Mouse (Mus musculus) common myeloid progenitor, adult 5-6 weeks (primary cell): ENCODE results near the gene Tomm40. TPM values are rescaled to one million over a fixed set of nuclear protein-coding genes. Genes with fewer than 3 reads are reported as not detected.

ENCODE experiments used
- ATAC-seq: replicated peaks from 2 replicates; pipeline ENCODE4 v1.8.0; 2016; ENCODE audit warnings: low read depth, mild to moderate bottlenecking, moderate TSS enrichment, inconsistent platforms; ENCODE audit not compliant: poor library complexity, severe bottlenecking
- total RNA-seq: library from RNA; stranded (forward); fragments of 200-1000, 187-1606 nt; gene quantifications from 2 replicates; pipeline ENCODE4 v1.2.3, GENCODE M21; 2017

The Tomm40 gene
- total RNA-seq, 1 experiment from 2014 or later = 40.1 TPM

DNA sequence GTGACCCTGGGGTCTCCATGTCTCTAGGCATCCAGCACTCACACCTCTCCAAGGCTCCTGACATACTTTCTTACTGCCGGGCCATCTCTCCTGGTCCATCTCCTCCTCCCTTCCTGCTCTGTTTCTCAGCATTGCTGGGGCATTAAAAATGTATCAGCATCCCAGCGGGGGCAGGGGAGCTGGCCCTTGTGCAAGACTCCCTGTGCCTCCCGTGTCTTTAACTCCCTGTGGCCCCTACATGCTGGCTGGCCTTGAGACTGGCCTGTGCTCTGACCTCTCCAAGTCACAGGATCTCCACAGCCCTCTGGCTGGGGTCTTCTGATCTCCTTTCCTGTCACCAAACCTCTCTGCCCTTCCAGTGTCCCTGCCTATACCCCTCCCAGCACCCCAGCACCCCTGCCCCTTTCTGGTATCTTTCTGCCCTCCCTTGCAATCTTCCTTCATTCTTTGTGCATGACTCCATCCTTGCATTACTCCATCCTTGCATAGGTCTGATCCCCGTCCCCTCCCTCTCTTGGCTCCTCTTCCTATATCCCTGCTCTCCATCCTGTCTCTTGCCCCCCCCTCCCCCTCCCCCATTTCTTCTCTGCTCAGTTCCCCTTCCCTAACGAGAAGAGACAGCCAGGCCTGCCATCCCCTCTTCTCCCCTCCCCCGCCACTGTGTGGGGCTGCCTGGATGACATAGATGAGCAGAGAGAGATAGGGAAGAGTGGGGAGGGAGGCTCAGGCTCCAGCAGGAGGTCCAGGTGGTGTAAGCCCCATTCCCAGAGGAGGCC lies 31.4 kb upstream of the Tomm40 start:
- no peak for ATAC-seq

DNA sequence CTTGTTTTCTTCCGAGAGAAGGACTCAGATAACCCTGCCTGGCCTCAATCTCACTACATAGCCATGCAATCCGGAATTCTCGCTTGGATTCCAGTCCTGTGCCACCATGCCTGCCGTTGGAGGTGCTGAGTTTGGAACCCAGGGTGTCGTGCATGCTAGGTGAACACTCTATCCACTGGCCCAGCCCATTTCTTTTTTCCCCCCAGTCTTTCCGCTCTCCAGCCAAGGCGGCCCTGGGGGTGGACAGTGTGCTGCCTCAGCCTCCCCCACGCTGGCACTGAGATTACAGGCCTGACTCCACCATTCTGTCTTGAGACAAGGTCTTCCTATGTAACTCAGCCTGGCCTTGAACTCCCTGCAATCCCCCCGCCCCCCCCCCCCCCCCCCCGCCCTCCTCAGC lies 30.7 kb upstream of the Tomm40 start:
- ATAC-seq = no peak

- ATAC-seq = peak; percentile 60
Measured at GRCm38 (mm10) chr7:19744590-19745385, 29.6 kb upstream of the Tomm40 start.

DNA sequence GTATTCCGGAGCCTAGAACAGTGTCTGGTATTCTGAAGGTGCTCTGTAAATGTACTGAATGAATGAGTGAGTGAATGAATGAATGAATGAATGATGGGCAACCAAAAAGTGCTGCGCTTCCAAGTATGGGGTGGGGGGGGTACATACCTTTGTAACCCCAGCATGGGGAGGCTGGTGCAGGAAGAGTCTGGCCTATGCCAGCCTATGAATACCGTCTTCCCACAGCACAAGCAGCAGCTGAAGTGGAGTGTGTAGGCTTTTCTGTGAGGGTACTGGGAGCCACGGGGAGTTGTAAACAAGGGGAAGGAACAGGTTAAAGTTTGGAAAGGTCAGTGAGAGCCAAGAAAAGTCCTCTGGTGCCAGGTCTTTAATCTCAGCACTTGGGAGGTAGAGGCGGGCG lies 28.6 kb upstream of the Tomm40 start:
- ATAC-seq = no peak

DNA sequence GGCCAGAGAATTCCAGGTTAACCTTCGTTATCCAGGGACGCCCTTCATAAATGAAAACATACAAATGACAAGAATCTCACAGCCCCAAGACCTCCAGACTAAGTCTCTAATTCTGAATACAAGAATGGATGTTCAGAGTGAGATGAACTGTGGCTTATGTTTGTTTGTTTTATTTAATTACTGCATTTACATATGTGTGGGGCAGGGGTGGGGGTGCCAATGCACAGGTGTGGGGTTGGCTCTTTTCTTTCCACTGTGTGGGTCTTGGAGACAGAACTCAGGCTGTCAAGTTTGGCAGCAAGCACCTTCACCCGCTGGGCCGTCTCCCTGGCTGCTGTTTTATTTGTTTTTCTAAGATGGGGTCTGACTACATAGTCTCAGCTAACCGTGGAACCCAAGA lies 27.2 kb upstream of the Tomm40 start:
- ATAC-seq = no peak

- ATAC-seq = no peak
Measured at GRCm38 (mm10) chr7:19741329-19742031, 26.2 kb upstream of the Tomm40 start.

DNA sequence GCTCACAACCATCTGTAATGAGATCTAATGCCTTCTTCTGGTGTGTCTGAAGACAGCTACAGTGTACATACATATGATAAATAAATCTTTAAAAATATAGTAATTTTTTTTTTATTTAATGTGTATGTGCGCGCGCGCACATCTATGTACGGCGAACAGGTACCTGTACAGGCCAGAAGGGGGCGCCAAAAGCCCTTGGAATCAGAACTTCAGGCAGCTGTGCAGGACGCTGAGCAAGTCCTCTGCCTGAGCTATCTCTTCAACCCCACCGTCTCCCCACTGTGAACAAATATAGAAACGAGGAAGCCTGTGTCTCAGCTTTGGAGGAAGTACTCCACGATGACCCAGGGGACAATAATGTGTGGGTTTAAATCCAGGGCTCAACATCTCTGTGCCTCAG lies 25.0 kb upstream of the Tomm40 start:
- ATAC-seq = no peak

DNA sequence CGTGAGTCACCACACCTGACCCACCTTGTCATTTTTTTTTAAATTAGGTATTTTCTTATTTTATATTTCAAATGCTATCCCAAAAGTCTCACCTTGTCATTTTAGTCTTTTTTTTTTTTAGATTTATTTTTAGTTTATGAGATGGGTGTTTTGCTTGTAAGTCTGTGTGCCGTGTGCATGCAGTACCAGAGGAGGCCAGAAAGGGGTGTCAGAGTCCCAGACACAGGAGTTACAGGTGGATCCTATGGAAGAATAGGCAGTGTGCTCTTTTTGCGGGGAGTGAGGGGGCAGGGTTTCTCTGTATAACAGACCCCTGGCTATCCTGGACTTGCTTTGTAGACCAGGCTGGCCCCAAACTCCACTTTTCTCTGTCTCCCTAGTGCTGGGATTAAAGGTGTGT lies 23.5 kb upstream of the Tomm40 start:
- ATAC-seq = no peak

DNA sequence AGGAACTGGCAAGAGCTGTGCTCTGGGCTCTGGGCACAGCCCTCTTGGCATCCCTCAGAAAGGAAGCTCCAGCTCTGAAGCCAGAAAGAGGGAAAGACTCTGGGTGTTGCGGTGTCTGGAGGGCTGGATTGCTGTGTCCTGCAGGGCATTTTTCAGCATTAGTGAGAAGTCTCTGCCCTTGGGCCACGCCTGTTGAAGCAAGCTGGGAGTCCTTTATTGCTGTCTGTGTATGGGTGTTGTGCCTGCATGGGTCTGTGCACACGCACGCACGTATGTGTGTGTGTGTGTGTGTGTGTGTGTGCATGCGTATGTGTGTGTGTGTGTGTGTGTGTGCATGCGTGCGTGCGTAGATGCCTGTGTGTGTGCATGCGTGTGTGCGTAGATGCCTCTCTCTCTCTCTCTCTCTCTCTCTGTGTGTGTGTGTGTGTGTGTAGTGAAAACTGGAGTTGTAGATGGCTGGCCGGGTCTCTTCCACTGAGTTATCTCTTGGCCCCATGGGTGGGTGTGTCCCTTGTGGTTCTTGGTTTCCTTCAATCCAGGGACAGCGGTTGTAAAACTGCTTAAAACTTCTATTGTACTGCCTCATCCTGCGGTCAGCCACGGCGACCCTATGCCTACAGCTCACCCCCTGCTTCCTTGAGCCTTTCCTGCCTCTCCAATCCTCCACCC lies 21.3 kb upstream of the Tomm40 start:
- peak; percentile 94 for ATAC-seq

DNA sequence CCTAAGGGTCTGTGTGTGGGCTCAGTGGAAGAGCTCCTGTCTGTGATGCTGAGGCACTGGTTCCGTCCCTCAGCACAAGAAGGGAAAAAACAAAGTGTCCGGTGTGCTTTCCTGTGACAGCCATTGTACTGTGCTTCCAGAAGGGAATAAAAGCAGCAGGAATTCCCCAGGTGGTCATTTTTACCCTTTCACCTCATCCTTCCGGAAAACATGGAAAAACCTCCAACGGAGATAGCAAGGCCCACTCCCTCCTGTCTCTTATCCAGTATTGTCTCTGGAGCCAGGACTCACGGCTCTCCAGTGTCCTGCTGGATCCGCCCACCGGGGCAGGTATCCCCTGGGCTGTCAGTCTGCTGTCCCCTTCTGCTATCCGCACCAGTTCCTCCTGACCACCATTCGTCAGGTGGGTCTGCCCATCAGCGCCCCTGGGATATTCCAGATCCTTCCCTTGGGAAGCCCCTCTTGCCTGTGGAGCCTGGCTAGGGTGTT lies 19.0 kb upstream of the Tomm40 start:
- no peak for ATAC-seq

DNA sequence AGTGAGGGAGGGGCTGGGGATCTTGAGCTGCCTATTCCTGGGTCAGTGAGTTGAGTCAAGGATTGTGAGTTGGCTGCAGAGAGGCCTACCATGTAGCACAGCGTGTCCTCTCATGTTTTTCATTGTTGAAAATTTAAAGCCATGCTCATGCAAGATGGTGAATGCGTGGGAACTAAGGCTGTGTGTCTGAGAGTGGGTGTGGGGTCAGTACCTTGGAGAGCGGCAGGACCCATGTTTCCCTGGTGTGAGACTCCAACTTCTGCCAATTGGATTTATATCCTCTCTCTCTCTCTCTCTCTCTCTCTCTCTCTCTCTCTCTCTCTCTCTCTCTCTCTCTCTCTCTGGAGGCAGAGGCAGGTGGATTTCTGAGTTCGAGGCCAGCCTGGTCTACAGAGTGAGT lies 11.3 kb upstream of the Tomm40 start:
- no peak; the same call in 1 of the 2 replicates for ATAC-seq

DNA sequence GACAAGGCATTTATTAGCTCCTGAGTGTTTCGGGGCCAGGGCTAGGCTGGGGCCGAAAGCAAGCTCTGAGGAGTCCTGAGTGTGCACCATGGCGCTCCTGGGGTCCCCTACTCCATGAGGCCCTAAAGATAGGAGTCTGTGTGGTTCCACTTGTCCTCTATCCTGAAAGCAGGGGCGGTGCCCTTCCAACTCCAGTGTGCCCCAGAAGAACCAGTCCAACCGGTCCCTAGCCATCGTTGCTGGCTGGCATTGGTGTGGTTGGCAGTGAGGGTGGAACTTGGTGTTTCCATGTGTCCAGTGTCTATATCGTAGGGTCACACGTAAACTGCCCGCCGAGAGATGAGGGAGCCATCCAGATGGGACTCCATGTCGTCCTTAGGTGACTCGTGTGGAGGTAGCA lies 8.9 kb upstream of the Tomm40 start:
- no peak for ATAC-seq

DNA sequence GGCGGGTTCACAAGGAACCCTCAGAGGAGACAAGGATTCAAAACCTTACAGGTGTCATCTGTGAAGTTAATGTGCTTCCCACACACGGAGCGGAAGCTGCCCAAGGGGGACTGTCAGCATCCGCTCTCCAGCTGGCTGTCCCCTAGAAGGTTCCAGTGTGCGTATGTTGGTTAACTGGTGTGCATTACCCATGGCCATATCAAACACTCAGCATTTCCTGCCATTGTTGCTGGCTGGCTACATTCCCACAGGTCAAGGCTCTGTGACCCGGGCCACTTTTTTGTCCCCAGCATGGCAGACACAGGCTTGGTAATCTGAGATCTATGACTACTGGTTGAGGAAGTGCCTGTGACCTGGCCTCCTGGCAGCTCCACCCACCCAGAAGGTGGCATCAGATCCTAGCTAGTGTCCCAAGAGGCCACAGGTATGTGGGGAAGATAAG lies 7.5 kb upstream of the Tomm40 start:
- 0 out of 2 replicates have a peak, but pooled peaks have one; percentile 11 for ATAC-seq

GRCm38 (mm10) chr7:19719200-19719599 lies 4.0 kb upstream of the Tomm40 start:
- ATAC-seq = no peak

GRCm38 (mm10) chr7:19718297-19718952 lies 3.2 kb upstream of the Tomm40 start:
- no peak for ATAC-seq

- ATAC-seq = no peak
Measured at GRCm38 (mm10) chr7:19717346-19717745, 2.1 kb upstream of the Tomm40 start.

DNA sequence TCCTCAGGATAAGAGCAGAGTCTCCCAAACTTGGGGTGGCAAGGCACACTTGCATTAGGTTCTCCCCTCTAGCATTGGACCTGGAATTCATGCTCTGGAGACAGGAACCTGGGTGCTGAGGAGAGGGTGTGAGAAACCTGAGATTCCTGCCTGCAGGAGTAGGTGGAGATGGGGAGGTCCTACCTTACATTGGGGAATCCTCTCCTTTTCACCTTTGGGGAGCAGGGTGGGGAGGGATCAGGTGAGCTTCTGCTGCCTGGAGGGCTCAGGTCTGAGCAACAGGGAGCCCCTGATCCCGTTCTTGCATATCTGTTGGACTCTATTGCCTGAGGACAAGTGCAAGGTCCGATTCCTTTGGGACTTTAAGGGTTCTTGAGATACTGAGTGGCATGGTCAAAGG lies 1.6 kb upstream of the Tomm40 start:
- no peak for ATAC-seq

DNA sequence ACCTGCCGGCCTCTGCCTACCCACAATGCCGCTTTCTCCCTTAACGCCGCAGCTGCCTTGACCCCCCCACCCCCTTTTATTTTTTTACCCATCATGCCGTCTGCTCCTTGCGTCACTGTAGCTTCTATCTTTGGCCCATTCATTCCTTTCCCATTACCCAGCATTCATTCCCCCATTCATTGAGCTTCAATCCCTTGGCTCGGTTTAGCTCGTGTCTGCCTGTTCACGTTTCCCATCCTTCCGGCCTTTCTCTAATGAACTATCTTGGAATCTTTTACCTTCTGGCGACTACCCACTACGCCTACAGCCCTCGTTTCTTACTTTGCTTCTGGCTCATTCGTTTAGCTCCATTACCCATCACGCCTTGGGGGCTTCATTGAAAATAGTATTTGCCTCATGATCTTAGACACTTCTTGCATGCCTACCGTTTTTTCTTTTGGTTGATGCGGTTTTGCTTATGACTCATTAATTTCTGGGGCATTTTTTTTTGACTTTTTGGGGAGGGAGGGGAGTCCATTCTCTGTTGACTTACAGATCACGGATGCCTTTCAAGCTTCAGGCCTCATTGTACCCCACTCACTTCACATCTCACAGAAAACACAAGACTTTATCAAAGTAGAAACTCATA lies 931 bp upstream of the Tomm40 start:
- no peak for ATAC-seq

DNA sequence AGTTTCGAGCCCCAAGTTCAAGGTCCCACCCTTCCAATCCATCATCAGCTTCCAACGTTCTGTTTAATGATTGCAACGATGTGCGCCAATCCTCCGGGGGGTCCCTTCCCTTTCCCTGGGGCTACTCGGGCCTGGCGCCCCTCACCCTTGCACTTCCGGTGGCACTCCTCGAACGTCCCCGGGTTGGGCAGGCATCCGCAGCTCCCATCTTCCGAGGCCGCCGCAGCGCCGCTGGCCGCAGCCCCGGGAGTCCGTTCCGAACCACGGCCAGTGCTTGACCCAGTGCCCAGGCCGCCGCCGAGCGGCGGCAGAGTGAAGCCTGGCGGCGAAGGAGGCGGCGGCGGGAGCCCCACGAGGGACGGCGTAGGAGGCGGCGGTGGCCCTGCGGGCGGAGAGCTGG lies 402 bp downstream of the Tomm40 start:
- ATAC-seq = no peak
